Mouse (Mus musculus) heart, postnatal 0 days (tissue): ENCODE measurements at regions not wholly inside any gene's neighbourhood (a gene's known extent, or its start where the extent isn't known, plus 50 kb on each side); places are given as distances from the start of the nearest gene placed in this dataset.

Experiments
- CTCF ChIP-seq: IDR thresholded peaks from 2 replicates; pipeline ENCODE4 v1.5.1; 2016; ENCODE audit warnings: antibody characterized with exemption, control low read depth, low read depth
- EP300 ChIP-seq: IDR thresholded peaks from 2 replicates; pipeline ENCODE4 v1.6.1; 2016; ENCODE audit warnings: antibody characterized with exemption, low read depth

GRCm38 (mm10) chr9:113021866-113022645 lies 686.0 kb downstream of the Pdcd6ip start:
- TF ChIP-seq CTCF (no peak), EP300 (no peak)
